Mouse (Mus musculus) limb, embryonic 14.5 days (tissue): ENCODE results near the gene Smg6. TPM values are rescaled to one million over a fixed set of nuclear protein-coding genes. Genes with fewer than 3 reads are reported as not detected.

Source experiments
- ATAC-seq: fragments of 200-750 bp; cut with Nextera tagmentation; 2 replicates; pipeline ENCODE4 v1.8.0; 2017; ENCODE audit warnings: low read depth, moderate number of reproducible peaks, moderate TSS enrichment; ENCODE audit not compliant: low FRiP score
- DNase-seq: peaks from one replicate; pipeline ENCODE4 v3.0.0-alpha.2; 2015; ENCODE audit warnings: low spot score
- H3K27ac ChIP-seq: fragments of 300-500 bp; sonication (generic); replicated peaks from 2 replicates; pipeline ENCODE4 v1.5.1; 2014; ENCODE audit warnings: low read depth, mild to moderate bottlenecking, low read length, moderate library complexity, mixed read lengths
- H3K27me3 ChIP-seq: fragments of 300-500 bp; sonication (generic); 2 replicates; pipeline ENCODE4 v1.6.1; 2014; ENCODE audit warnings: low read length, mixed read lengths; ENCODE audit not compliant: control insufficient read depth, insufficient read depth
- H3K36me3 ChIP-seq: fragments of 300-500 bp; sonication (generic); 2 replicates; pipeline ENCODE4 v1.6.1; 2014; ENCODE audit warnings: mild to moderate bottlenecking, low read length, moderate library complexity, mixed read lengths; ENCODE audit not compliant: control insufficient read depth, insufficient read depth
- H3K4me1 ChIP-seq: fragments of 300-500 bp; sonication (generic); 2 replicates; pipeline ENCODE4 v1.6.1; 2014; ENCODE audit warnings: antibody characterized with exemption, low read length, mixed read lengths; ENCODE audit not compliant: control insufficient read depth, insufficient read depth
- H3K4me2 ChIP-seq: fragments of 300-500 bp; sonication (generic); replicated peaks from 2 replicates; pipeline ENCODE4 v1.6.1; 2014; ENCODE audit warnings: low read depth, mild to moderate bottlenecking, low read length, moderate library complexity; ENCODE audit not compliant: severe bottlenecking
- H3K4me3 ChIP-seq: fragments of 300-500 bp; sonication (generic); replicated peaks from 2 replicates; pipeline ENCODE4 v1.5.1; 2014; ENCODE audit warnings: low read length
- H3K9ac ChIP-seq: fragments of 300-500 bp; sonication (generic); 2 replicates; pipeline ENCODE4 v1.6.1; 2014; ENCODE audit warnings: mild to moderate bottlenecking, low read depth, low read length, moderate library complexity; ENCODE audit not compliant: severe bottlenecking
- H3K9me3 ChIP-seq: fragments of 300-500 bp; sonication (generic); 2 replicates; pipeline ENCODE4 v1.6.1; 2016; ENCODE audit warnings: low read length; ENCODE audit not compliant: control insufficient read depth
- POLR2A ChIP-seq: fragments of 200-500 bp; IDR thresholded peaks from 2 replicates; pipeline ENCODE4 v1.8.0; 2012; ENCODE audit warnings: inconsistent platforms, mild to moderate bottlenecking, moderate library complexity, borderline replicate concordance; ENCODE audit not compliant: insufficient read depth, insufficient read length; ENCODE audit errors: extremely low read depth
- WGBS: fragments of 180-500 bp; shearing (Covaris S2); extraction: QIAGEN DNeasy Blood & Tissue Kit; methylation state at CpG from one replicate; pipeline ENCODE4 v1.1.7; 2014; 5-methylcytosine and 5-hydroxymethylcytosine counted together
- microRNA counts: library from miRNA; unstranded; fragments of <30 nt; microRNA quantifications from one replicate; lab custom pipeline; 2016
- microRNA-seq: library from miRNA; unstranded; fragments of <30 nt; microRNA quantifications from one replicate; pipeline ENCODE4, GENCODE M21; 2016
- polyA plus RNA-seq, 2 experiments: library from polyadenylated mRNA; depleted of rRNA in 1 of 2; stranded (reverse) in 1 of 2; unstranded in 1 of 2; fragments of >200 nt; fragmentation: Nextera tagmentation in 1 of 2; extraction: Ambion mirVana in 1 of 2; gene quantifications; 2 replicates each; pipeline versions ENCODE4 v1.2.1 to v1.2.3; 2012 to 2014

Gene Smg6
- polyA plus RNA-seq, 2 experiments = 16.0 to 36.5 TPM

DNA sequence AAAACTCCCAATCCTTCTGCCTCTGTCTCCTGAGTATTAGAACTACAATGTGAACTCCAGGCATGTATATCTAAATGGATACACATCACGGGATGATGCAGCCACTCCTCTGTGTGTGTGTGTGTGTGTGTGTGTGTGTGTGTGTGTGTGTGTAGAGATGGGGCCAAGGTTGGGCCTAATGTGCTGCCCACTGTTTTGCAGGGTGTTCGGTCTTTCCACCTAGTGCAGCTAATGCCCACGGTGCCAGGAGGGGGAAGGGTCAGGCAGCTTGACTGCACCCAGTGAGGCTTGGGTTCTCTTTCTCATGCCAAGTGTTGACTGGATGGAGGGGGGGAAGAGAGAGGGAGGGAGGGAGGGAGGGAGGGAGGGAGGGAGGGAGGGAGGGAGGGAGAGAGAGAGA is 287.3 kb downstream of the Smg6 start:
- H3K4me1 ChIP-seq = peaks cover 19% of the 10 kb centered on the region
- no peaks in the 10 kb centered on the region for H3K9me3 ChIP-seq
- no peaks in the 10 kb centered on the region for H3K27me3 ChIP-seq
- no peaks in the 10 kb centered on the region for H3K36me3 ChIP-seq
- no peak for DNase-seq
- ATAC-seq = no peak
- WGBS = 59% methylated on average over 3 of the region's 3 CpGs
- H3K27ac ChIP-seq = no peak overlapping the region
- H3K4me2 ChIP-seq = no peak overlapping the region
- H3K9ac ChIP-seq = no peak overlapping the region
- TF ChIP-seq POLR2A = no peak
- no peak overlapping the region for H3K4me3 ChIP-seq

DNA sequence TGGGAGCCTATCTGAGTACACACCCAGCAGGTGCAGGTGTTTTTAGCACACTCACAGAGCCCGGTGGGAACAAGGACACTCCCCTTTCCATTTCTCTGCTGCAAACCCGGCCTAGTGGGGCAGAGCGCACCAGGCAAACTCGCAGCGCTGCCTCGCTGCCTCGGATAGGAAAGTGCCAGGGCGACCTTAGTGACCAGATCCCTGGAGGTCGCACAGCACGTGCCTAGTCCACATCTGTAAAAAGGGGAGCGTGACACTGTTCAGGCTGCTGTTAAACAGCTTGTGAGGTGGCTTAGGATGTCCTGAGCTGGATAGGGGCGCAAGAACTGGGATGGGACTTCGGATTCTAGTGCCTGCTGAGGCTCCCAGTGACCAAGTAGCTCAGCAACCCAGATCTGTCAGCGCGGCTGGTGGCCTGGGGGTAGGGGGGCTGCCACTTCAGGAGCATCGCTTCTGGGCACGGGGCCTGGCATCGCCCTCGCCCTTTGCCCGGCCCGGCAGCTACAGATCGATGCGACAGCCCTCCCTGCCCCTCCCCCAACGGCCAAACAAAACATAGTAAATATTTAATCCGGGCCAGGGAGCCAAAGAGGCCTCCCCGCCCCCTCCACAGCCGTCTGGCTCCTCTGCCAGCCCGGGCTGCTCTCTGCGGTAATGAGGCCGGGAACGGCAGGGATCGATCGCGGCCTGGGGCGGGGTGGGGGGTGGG is 287.9 kb downstream of the Smg6 start:
- DNase-seq = no peak

More for the DNA sequence above, 287.9 kb downstream of the Smg6 start:
- H3K4me3 ChIP-seq = peak overlapping the region; percentile 29
- TF ChIP-seq POLR2A = no peak
- ATAC-seq = no peak
- no peaks in the 10 kb centered on the region for H3K36me3 ChIP-seq
- WGBS = 3% methylated on average over 29 of the region's 35 CpGs
- peak overlapping the region; percentile 54 for H3K9ac ChIP-seq
- H3K9me3 ChIP-seq = no peaks in the 10 kb centered on the region
- no peaks in the 10 kb centered on the region for H3K27me3 ChIP-seq
- H3K4me1 ChIP-seq = peaks cover 19% of the 10 kb centered on the region
- H3K27ac ChIP-seq = no peak overlapping the region
- peak overlapping the region; percentile 65 for H3K4me2 ChIP-seq

MicroRNA genes within 50 kb of the gene (microRNA counts, 519-probe panel; counts per million panel counts)
- microRNA mmu-miR-132 (lab: Ali Mortazavi, UCI) (3,158 counts per million, percentile 60 among the panel's probes with 10 or more counts), microRNA mmu-miR-212 (lab: Ali Mortazavi, UCI) (not detected)

Small RNAs within 50 kb of the gene (microRNA-seq; reads per million reads assigned to microRNA genes)
- gene Mir132 = 186 reads per million, percentile 54 among the genes with 10 or more reads in this experiment
- 20.1 reads per million, percentile 30 among the genes with 10 or more reads in this experiment for gene Mir212

Other genes with a start within 250 kb of the Smg6 start
- gene Pafah1b1, start 201.2 kb upstream of the Smg6 start, polyA plus RNA-seq (2012; rRNA removed) = 54.1 and 57.6 TPM in 2 replicates
- gene Pafah1b1, start 201.2 kb upstream of the Smg6 start, polyA plus RNA-seq (2014; fragmentation: Nextera tagmentation; extraction: Ambion mirVana) = 67.0 and 68.1 TPM in 2 replicates
- gene Mettl16, start 155.0 kb upstream of the Smg6 start, polyA plus RNA-seq (2012; rRNA removed) = 11.3 and 17.0 TPM in 2 replicates
- gene Mettl16, start 155.0 kb upstream of the Smg6 start, polyA plus RNA-seq (2014; fragmentation: Nextera tagmentation; extraction: Ambion mirVana) = 30.9 and 33.7 TPM in 2 replicates
- gene Mnt, start 94.9 kb upstream of the Smg6 start, polyA plus RNA-seq (2012; rRNA removed) = 17.9 and 25.0 TPM in 2 replicates
- gene Mnt, start 94.9 kb upstream of the Smg6 start, polyA plus RNA-seq (2014; fragmentation: Nextera tagmentation; extraction: Ambion mirVana) = 6.0 and 7.1 TPM in 2 replicates
- gene Sgsm2, start 28.8 kb upstream of the Smg6 start, polyA plus RNA-seq (2012; rRNA removed) = 18.2 and 21.2 TPM in 2 replicates
- 6.5 and 7.1 TPM in 2 replicates for gene Sgsm2, start 28.8 kb upstream of the Smg6 start, polyA plus RNA-seq (2014; fragmentation: Nextera tagmentation; extraction: Ambion mirVana)
- 31.3 and 37.0 TPM in 2 replicates for gene Tsr1, start 27.8 kb upstream of the Smg6 start, polyA plus RNA-seq (2012; rRNA removed)
- 49.6 and 50.0 TPM in 2 replicates for gene Tsr1, start 27.8 kb upstream of the Smg6 start, polyA plus RNA-seq (2014; fragmentation: Nextera tagmentation; extraction: Ambion mirVana)
- gene Srr, start 125 bp downstream of the Smg6 start, polyA plus RNA-seq (2012; rRNA removed) = 19.2 and 22.6 TPM in 2 replicates
- gene Srr, start 125 bp downstream of the Smg6 start, polyA plus RNA-seq (2014; fragmentation: Nextera tagmentation; extraction: Ambion mirVana) = 33.2 and 34.2 TPM in 2 replicates
- gene Hic1, start 243.7 kb downstream of the Smg6 start, polyA plus RNA-seq (2012; rRNA removed) = 90.8 and 125 TPM in 2 replicates
- gene Hic1, start 243.7 kb downstream of the Smg6 start, polyA plus RNA-seq (2014; fragmentation: Nextera tagmentation; extraction: Ambion mirVana) = 21.4 and 24.6 TPM in 2 replicates